Mouse (Mus musculus) mature B cell (primary cell): ENCODE measurements at regions not wholly inside any gene's neighbourhood (a gene's known extent, or its start where the extent isn't known, plus 50 kb on each side); places are given as distances from the start of the nearest gene placed in this dataset.

Experiments used
- in situ Hi-C: fragments of 300-500 bp; cut with MboI; formaldehyde crosslinking; loops from 2 replicates; pipeline ENCODE4 v1.14.3; 2019

DNA sequence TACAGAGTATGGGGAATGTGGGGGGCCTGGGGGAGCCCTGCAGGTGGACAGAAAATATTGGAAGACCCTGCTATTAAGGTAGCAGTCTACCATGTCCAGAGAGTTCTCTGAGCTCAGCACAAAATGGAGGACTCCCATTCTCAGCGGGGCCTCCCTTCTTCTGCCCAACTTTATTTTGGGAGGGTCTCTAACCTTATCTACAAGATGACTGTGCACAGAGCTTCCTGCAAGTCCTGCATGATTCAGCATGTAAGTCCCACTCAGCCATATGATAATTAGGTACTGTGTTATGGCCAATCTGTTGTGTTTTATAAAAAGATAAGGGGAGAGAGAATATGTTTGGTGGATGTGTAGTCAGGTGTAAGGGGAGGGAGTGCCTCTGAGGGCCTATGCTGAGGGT, 74.1 kb downstream of the Ets2 start:
- in situ Hi-C loops, result no loop called here

DNA sequence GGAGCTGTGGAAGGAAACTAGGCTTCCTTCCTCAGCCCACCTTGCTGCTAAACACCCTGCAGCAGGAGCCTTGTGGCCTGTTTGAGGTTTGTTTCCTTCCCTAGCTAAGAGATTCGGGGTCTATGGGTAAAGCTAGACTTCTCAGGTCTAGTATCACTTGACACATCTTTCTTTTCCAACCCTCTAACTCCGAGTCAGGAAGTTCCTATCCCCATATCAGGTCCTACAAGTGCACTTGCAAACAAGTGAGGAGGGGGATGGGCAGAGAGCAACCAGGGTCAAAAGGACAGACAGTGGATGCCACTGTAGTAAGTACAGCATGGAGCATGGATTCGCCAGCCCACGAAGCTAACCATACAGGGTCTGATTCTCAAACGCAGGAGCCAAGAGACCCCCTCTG, 73.5 kb downstream of the Ets2 start:
- in situ Hi-C loops, result no loop called here

DNA sequence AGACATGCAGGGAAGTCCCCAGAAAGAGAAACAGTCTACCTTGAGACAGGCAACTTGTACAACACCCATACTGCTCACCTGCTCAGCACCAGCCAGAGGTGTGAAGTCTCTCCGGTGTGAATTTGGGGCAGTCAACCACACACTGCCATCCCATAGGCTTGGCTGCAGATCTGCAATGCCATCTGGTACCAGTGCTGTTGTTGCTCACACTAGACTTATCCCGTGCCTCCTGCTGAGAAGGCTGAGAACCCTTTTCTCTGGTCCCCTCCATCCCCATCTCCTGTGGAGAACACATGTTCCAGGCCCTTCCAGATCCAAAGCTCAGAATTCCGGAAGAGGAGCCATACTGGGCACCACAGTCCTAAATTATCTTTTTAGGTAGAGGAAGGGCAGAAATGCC, 71.3 kb downstream of the Ets2 start:
- in situ Hi-C loops, result no loop called here
